Mouse (Mus musculus) midbrain, embryonic 11.5 days (tissue): ENCODE measurements at regions not wholly inside any gene's neighbourhood (a gene's known extent, or its start where the extent isn't known, plus 50 kb on each side); places are given as distances from the start of the nearest gene placed in this dataset.

Source experiments
- ATAC-seq: fragments of 200-750 bp; cut with Nextera tagmentation; 2 replicates; pipeline ENCODE4 v1.8.0; 2017; ENCODE audit warnings: moderate TSS enrichment, moderate library complexity; ENCODE audit not compliant: low FRiP score
- DNase-seq: peaks from one replicate; pipeline ENCODE4 v3.0.0; 2015; ENCODE audit warnings: low spot score; ENCODE audit errors: missing footprints
- H3K27ac ChIP-seq: fragments of 300-500 bp; sonication (generic); 2 replicates; pipeline ENCODE4 v1.5.1; 2014; ENCODE audit warnings: low read depth, low read length
- H3K27me3 ChIP-seq: fragments of 300-500 bp; sonication (generic); 2 replicates; pipeline ENCODE4 v1.6.1; 2014; ENCODE audit warnings: mild to moderate bottlenecking, low read length, moderate library complexity, mixed read lengths; ENCODE audit not compliant: control insufficient read depth, insufficient read depth
- H3K36me3 ChIP-seq: fragments of 300-500 bp; sonication (generic); 2 replicates; pipeline ENCODE4 v1.6.1; 2014; ENCODE audit warnings: mild to moderate bottlenecking, low read length, moderate library complexity, mixed read lengths; ENCODE audit not compliant: control insufficient read depth, insufficient read depth
- H3K4me1 ChIP-seq: fragments of 300-500 bp; sonication (generic); 2 replicates; pipeline ENCODE4 v1.6.1; 2014; ENCODE audit warnings: low read length; ENCODE audit not compliant: control insufficient read depth, insufficient read depth
- H3K4me2 ChIP-seq: fragments of 300-500 bp; sonication (generic); 2 replicates; pipeline ENCODE4 v1.6.1; 2014; ENCODE audit warnings: mild to moderate bottlenecking, moderate library complexity
- H3K4me3 ChIP-seq: fragments of 300-500 bp; sonication (generic); 2 replicates; pipeline ENCODE4 v1.5.1; 2014; ENCODE audit warnings: low read depth, low read length
- H3K9ac ChIP-seq: fragments of 300-500 bp; sonication (generic); 2 replicates; pipeline ENCODE4 v1.6.1; 2014; ENCODE audit warnings: low read length
- H3K9me3 ChIP-seq: fragments of 300-500 bp; sonication (generic); 2 replicates; pipeline ENCODE4 v1.6.1; 2016; ENCODE audit warnings: low read length; ENCODE audit not compliant: control insufficient read depth
- WGBS: fragments of 180-500 bp; shearing (Covaris S2); extraction: QIAGEN DNeasy Blood & Tissue Kit; methylation state at CpG from one replicate; pipeline ENCODE4 v1.1.7; 2014; 5-methylcytosine and 5-hydroxymethylcytosine counted together

- Histone ChIP-seq H3K9me3 (no peaks in the 10 kb centered on the region), H3K27me3 (no peaks in the 10 kb centered on the region), H3K4me1 (no peaks in the 10 kb centered on the region), H3K9ac (no peak overlapping the region), H3K27ac (no peak overlapping the region), H3K36me3 (no peaks in the 10 kb centered on the region), H3K4me2 (no peak overlapping the region), H3K4me3 (no peak overlapping the region)
- DNase-seq: no peak
- WGBS: 93% methylated on average over 1 of the region's 1 CpGs
- no peak for ATAC-seq
Observed at GRCm38 (mm10) chr15:38164848-38165247, 739.5 kb downstream of the 4930447A16Rik start.

- Histone ChIP-seq H3K36me3 (no peaks in the 10 kb centered on the region), H3K9ac (no peak overlapping the region), H3K27ac (no peak overlapping the region), H3K9me3 (no peaks in the 10 kb centered on the region), H3K27me3 (no peaks in the 10 kb centered on the region), H3K4me3 (no peak overlapping the region), H3K4me1 (no peaks in the 10 kb centered on the region), H3K4me2 (no peak overlapping the region)
- DNase-seq: no peak
- WGBS: 88% methylated on average over 7 of the region's 7 CpGs
- no peak for ATAC-seq
Observed at GRCm38 (mm10) chr15:38165881-38166445, 740.6 kb downstream of the 4930447A16Rik start.

- no peak overlapping the region for H3K9ac ChIP-seq
- no peaks in the 10 kb centered on the region for H3K4me1 ChIP-seq
- no peaks in the 10 kb centered on the region for H3K9me3 ChIP-seq
- H3K36me3 ChIP-seq: no peaks in the 10 kb centered on the region
- no peak overlapping the region for H3K4me2 ChIP-seq
- DNase-seq (no peak), ATAC-seq (no peak)
- no peaks in the 10 kb centered on the region for H3K27me3 ChIP-seq
- WGBS: 94% methylated on average over 5 of the region's 5 CpGs
- no peak overlapping the region for H3K27ac ChIP-seq
- H3K4me3 ChIP-seq: no peak overlapping the region
Observed at GRCm38 (mm10) chr15:38166476-38166875, 741.1 kb downstream of the 4930447A16Rik start.

- no peaks in the 10 kb centered on the region for H3K36me3 ChIP-seq
- H3K9me3 ChIP-seq: no peaks in the 10 kb centered on the region
- no peaks in the 10 kb centered on the region for H3K4me1 ChIP-seq
- 81% methylated on average over 7 of the region's 7 CpGs for WGBS
- ATAC-seq: no peak
- H3K27ac ChIP-seq: no peak overlapping the region
- H3K4me2 ChIP-seq: no peak overlapping the region
- no peaks in the 10 kb centered on the region for H3K27me3 ChIP-seq
- no peak for DNase-seq
- H3K4me3 ChIP-seq: no peak overlapping the region
- no peak overlapping the region for H3K9ac ChIP-seq
Observed at GRCm38 (mm10) chr15:38167618-38168152, 742.3 kb downstream of the 4930447A16Rik start.

- no peaks in the 10 kb centered on the region for H3K9me3 ChIP-seq
- no peak overlapping the region for H3K9ac ChIP-seq
- no peak overlapping the region for H3K4me3 ChIP-seq
- ATAC-seq: no peak
- H3K27ac ChIP-seq: no peak overlapping the region
- H3K27me3 ChIP-seq: no peaks in the 10 kb centered on the region
- WGBS: 93% methylated on average over 8 of the region's 8 CpGs
- DNase-seq: no peak
- no peak overlapping the region for H3K4me2 ChIP-seq
- no peaks in the 10 kb centered on the region for H3K36me3 ChIP-seq
- H3K4me1 ChIP-seq: no peaks in the 10 kb centered on the region
Observed at GRCm38 (mm10) chr15:38169191-38169590, 743.8 kb downstream of the 4930447A16Rik start.
